Mouse (Mus musculus): ENCODE results near the gene Ctrb1. TPM values are rescaled to one million over a fixed set of nuclear protein-coding genes. Genes with fewer than 3 reads are reported as not detected.

Ctrb1 gene
- polyA plus RNA-seq, 1 experiment from 2014 or later, result not detected

DNA sequence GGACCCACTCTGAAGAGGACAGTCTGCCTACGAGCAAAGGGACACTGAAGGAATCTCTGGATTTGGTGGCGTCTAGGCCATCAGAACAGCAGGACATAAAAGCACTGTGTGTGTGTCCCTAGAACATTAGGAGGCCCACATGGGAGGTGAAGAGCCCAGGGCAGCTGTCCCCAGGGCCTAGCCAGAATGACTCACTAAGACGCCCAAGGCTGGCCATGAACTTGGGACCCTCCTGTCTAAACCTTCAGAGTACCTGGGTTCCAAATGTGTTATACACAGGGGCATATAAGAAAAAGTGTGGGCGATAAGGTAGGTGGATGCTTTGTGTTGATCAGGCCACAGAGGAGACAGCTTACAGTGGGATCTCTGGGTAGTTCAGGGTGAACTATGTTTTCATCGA, 9.9 kb upstream of the Ctrb1 start:
- no peak overlapping the region for H3K27ac ChIP-seq
- 89% methylated on average over 5 of the region's 5 CpGs for WGBS
- no peak overlapping the region for H3K4me3 ChIP-seq
- ATAC-seq (ENCODE audit: low FRiP score), result no peak
- no peak overlapping the region for H3K4me2 ChIP-seq (replicated peaks)
- no peaks in the 10 kb centered on the region for H3K4me1 ChIP-seq
- H3K9ac ChIP-seq, result no peak overlapping the region
- no peaks in the 10 kb centered on the region for H3K27me3 ChIP-seq
- H3K36me3 ChIP-seq, result no peaks in the 10 kb centered on the region
- no peaks in the 10 kb centered on the region for H3K9me3 ChIP-seq (replicated peaks)

GRCm38 (mm10) chr8:111700201-111700600, 9.4 kb upstream of the Ctrb1 start:
- no peak for ATAC-seq (ENCODE audit: low FRiP score)
- no peaks in the 10 kb centered on the region for H3K9me3 ChIP-seq (replicated peaks)
- 80% methylated on average over 3 of the region's 3 CpGs for WGBS

GRCm38 (mm10) chr8:111699035-111699434, 8.2 kb upstream of the Ctrb1 start:
- H3K27ac ChIP-seq, result no peak overlapping the region

More at GRCm38 (mm10) chr8:111700201-111700600, 9.4 kb upstream of the Ctrb1 start:
- no peak overlapping the region for H3K4me3 ChIP-seq
- H3K27me3 ChIP-seq, result no peaks in the 10 kb centered on the region
- no peak overlapping the region for H3K9ac ChIP-seq
- no peaks in the 10 kb centered on the region for H3K36me3 ChIP-seq
- no peaks in the 10 kb centered on the region for H3K4me1 ChIP-seq
- H3K4me2 ChIP-seq (replicated peaks), result no peak overlapping the region
- H3K27ac ChIP-seq, result no peak overlapping the region

DNA sequence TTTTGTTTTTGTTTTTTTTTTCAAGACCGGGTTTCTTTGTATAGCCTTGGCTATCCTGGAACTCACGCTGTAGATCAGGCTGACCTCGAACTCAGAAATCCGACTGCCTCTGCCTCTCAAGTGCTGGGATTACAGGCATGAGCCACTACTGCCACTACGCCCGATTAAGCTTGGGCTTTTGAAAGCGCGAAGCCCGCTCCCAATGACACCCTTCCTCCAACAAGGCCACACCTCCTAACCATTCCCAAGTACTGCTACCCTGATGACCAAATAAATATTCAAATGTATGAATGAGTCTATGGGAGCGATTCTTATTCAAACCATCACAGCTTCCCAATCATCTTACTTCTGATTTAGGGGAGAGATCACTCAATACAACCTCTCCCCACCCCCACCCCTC, 6.8 kb upstream of the Ctrb1 start:
- H3K9me3 ChIP-seq (replicated peaks), result no peaks in the 10 kb centered on the region
- no peak overlapping the region for H3K9ac ChIP-seq
- ATAC-seq (ENCODE audit: low FRiP score), result no peak
- no peaks in the 10 kb centered on the region for H3K4me1 ChIP-seq
- no peaks in the 10 kb centered on the region for H3K36me3 ChIP-seq
- H3K27ac ChIP-seq, result no peak overlapping the region
- WGBS, result 81% methylated on average over 10 of the region's 10 CpGs
- H3K4me3 ChIP-seq, result no peak overlapping the region
- no peaks in the 10 kb centered on the region for H3K27me3 ChIP-seq
- no peak overlapping the region for H3K4me2 ChIP-seq (replicated peaks)

More at GRCm38 (mm10) chr8:111699035-111699434, 8.2 kb upstream of the Ctrb1 start:
- H3K36me3 ChIP-seq, result no peaks in the 10 kb centered on the region
- H3K9ac ChIP-seq, result no peak overlapping the region
- no peaks in the 10 kb centered on the region for H3K9me3 ChIP-seq (replicated peaks)
- H3K4me2 ChIP-seq (replicated peaks), result no peak overlapping the region
- WGBS, result 32% methylated on average over 1 of the region's 1 CpGs
- ATAC-seq (ENCODE audit: low FRiP score), result no peak
- no peaks in the 10 kb centered on the region for H3K27me3 ChIP-seq
- H3K4me1 ChIP-seq, result no peaks in the 10 kb centered on the region
- no peak overlapping the region for H3K4me3 ChIP-seq

- Histone ChIP-seq H3K27ac (no peak overlapping the region), H3K36me3 (no peaks in the 10 kb centered on the region), H3K4me3 (no peak overlapping the region), H3K4me2 (replicated peaks) (no peak overlapping the region), H3K9me3 (replicated peaks) (no peaks in the 10 kb centered on the region), H3K4me1 (no peaks in the 10 kb centered on the region), H3K9ac (no peak overlapping the region), H3K27me3 (no peaks in the 10 kb centered on the region)
- 81% methylated on average over 7 of the region's 7 CpGs for WGBS
- no peak for ATAC-seq (ENCODE audit: low FRiP score)
Measured at GRCm38 (mm10) chr8:111695441-111695840, 4.6 kb upstream of the Ctrb1 start.

DNA sequence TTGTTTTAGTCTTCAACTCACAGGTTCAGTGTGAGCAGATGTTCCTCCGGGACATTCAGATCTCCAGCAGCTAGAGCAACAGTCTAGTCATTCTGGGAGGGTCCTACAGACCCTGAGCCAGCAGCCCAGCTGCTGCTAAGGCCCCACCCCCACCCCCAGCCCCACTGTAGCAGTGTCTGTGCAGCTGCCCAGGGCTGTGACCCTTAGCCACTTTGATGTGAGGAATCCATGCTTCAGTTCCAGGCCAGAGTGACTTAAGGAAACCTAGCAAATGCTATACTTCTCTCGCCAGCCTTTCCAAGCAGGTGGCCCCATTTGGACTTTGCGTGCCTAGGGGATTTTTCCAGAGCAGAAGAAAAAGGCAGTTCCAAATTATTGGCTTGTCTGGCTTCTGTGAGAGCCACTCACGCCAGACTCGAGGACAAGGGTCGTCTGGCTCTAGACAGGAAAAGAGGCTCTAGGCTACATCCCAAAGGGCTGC, 2.5 kb upstream of the Ctrb1 start:
- H3K36me3 ChIP-seq, result no peaks in the 10 kb centered on the region
- no peak for ATAC-seq (ENCODE audit: low FRiP score)
- H3K4me1 ChIP-seq, result no peaks in the 10 kb centered on the region
- no peaks in the 10 kb centered on the region for H3K9me3 ChIP-seq (replicated peaks)
- 64% methylated on average over 6 of the region's 6 CpGs for WGBS
- no peak overlapping the region for H3K4me2 ChIP-seq (replicated peaks)
- no peak overlapping the region for H3K9ac ChIP-seq
- no peak overlapping the region for H3K4me3 ChIP-seq
- no peak overlapping the region for H3K27ac ChIP-seq
- no peaks in the 10 kb centered on the region for H3K27me3 ChIP-seq

GRCm38 (mm10) chr8:111686881-111687280, 3.9 kb downstream of the Ctrb1 start:
- H3K27me3 ChIP-seq, result no peaks in the 10 kb centered on the region
- H3K4me2 ChIP-seq (replicated peaks), result no peak overlapping the region
- H3K36me3 ChIP-seq, result no peaks in the 10 kb centered on the region
- WGBS, result 82% methylated on average over 13 of the region's 13 CpGs
- no peak overlapping the region for H3K4me3 ChIP-seq
- H3K9me3 ChIP-seq (replicated peaks), result no peaks in the 10 kb centered on the region
- no peak for ATAC-seq (ENCODE audit: low FRiP score)
- no peaks in the 10 kb centered on the region for H3K4me1 ChIP-seq
- no peak overlapping the region for H3K27ac ChIP-seq
- no peak overlapping the region for H3K9ac ChIP-seq

GRCm38 (mm10) chr8:111682521-111682920, 8.3 kb downstream of the Ctrb1 start:
- Histone ChIP-seq H3K9me3 (replicated peaks) (no peaks in the 10 kb centered on the region), H3K9ac (no peak overlapping the region), H3K4me2 (replicated peaks) (no peak overlapping the region), H3K27me3 (no peaks in the 10 kb centered on the region), H3K4me3 (no peak overlapping the region), H3K36me3 (no peaks in the 10 kb centered on the region), H3K27ac (no peak overlapping the region), H3K4me1 (no peaks in the 10 kb centered on the region)
- WGBS, result 33% methylated on average over 9 of the region's 9 CpGs
- ATAC-seq (ENCODE audit: low FRiP score), result no peak

DNA sequence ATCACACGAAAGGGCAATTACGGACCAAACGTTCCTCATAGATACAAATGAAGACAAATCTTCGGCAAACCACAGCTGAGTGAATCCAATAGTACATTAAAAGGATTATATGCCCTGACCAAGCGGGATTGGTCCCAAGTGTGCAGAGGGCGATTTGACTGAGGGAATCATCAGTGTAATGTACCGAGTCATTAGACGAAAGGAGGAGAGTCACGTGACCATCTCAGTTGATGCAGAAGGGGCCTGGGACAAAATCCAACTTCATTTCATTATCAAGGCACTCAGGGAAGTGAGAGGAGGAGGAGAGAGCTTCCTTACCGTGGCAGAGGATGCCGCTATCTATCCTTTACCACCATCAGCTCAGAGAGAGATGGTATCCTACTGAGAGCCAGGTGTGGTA, 9.7 kb downstream of the Ctrb1 start:
- ATAC-seq (ENCODE audit: low FRiP score), result peak; percentile 35; the same call in 1 of the 2 replicates
- no peak overlapping the region for H3K9ac ChIP-seq
- H3K4me3 ChIP-seq, result no peak overlapping the region
- H3K9me3 ChIP-seq (replicated peaks), result peaks cover 5% of the 10 kb centered on the region
- H3K4me1 ChIP-seq, result no peaks in the 10 kb centered on the region
- WGBS, result 64% methylated on average over 11 of the region's 11 CpGs
- no peaks in the 10 kb centered on the region for H3K27me3 ChIP-seq
- no peak overlapping the region for H3K27ac ChIP-seq
- H3K4me2 ChIP-seq (replicated peaks), result no peak overlapping the region
- H3K36me3 ChIP-seq, result no peaks in the 10 kb centered on the region

GRCm38 (mm10) chr8:111680423-111681028, 10.3 kb downstream of the Ctrb1 start:
- Histone ChIP-seq H3K9me3 (replicated peaks) (peaks cover 6% of the 10 kb centered on the region), H3K4me2 (replicated peaks) (no peak overlapping the region), H3K27ac (no peak overlapping the region), H3K9ac (no peak overlapping the region), H3K4me1 (no peaks in the 10 kb centered on the region), H3K27me3 (no peaks in the 10 kb centered on the region), H3K4me3 (no peak overlapping the region), H3K36me3 (no peaks in the 10 kb centered on the region)
- 47% methylated on average over 17 of the region's 17 CpGs for WGBS
- peak; percentile 22; the same call in 1 of the 2 replicates for ATAC-seq (ENCODE audit: low FRiP score)

GRCm38 (mm10) chr8:111678848-111679247, 12.0 kb downstream of the Ctrb1 start:
- H3K27me3 ChIP-seq, result no peaks in the 10 kb centered on the region
- H3K4me2 ChIP-seq (replicated peaks), result no peak overlapping the region
- H3K4me3 ChIP-seq, result no peak overlapping the region
- H3K4me1 ChIP-seq, result no peaks in the 10 kb centered on the region
- H3K9me3 ChIP-seq (replicated peaks), result peaks cover 6% of the 10 kb centered on the region
- H3K9ac ChIP-seq, result no peak overlapping the region
- whole genome bisulfite sequencing, result 87% methylated on average over 7 of the region's 7 CpGs
- no peak overlapping the region for H3K27ac ChIP-seq
- no peak for ATAC-seq (ENCODE audit: low FRiP score)
- no peaks in the 10 kb centered on the region for H3K36me3 ChIP-seq

- Histone ChIP-seq H3K9ac (no peak overlapping the region), H3K9me3 (replicated peaks) (peaks cover 6% of the 10 kb centered on the region), H3K4me2 (replicated peaks) (no peak overlapping the region), H3K4me3 (no peak overlapping the region), H3K4me1 (no peaks in the 10 kb centered on the region), H3K27me3 (no peaks in the 10 kb centered on the region), H3K36me3 (no peaks in the 10 kb centered on the region), H3K27ac (no peak overlapping the region)
- no peak for ATAC-seq (ENCODE audit: low FRiP score)
- 25% methylated on average over 3 of the region's 3 CpGs for WGBS
Measured at GRCm38 (mm10) chr8:111678111-111678510, 12.7 kb downstream of the Ctrb1 start.

DNA sequence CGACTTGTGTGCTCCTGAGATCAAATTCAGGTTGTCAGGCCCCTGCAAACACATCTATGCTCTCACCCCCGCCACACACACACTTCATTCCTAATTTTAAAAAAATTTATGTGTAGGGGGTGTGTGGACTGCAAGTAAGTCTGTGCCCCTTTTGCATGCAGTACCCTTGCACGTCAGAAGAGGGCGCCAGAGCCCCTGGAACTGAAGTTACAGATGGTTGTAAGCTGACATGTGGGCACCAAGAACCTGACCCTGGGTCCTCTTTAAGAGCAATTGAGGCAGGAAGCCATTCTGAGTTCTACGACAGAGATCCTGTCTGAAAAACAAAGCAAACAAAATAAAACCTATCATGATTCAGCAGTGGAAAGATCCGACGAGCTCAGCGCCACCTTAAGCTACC, 14.6 kb downstream of the Ctrb1 start:
- Histone ChIP-seq H3K4me2 (replicated peaks) (no peak overlapping the region), H3K9me3 (replicated peaks) (peaks cover 6% of the 10 kb centered on the region), H3K27ac (no peak overlapping the region), H3K4me1 (no peaks in the 10 kb centered on the region), H3K27me3 (no peaks in the 10 kb centered on the region), H3K4me3 (no peak overlapping the region), H3K36me3 (peaks cover 10% of the 10 kb centered on the region), H3K9ac (no peak overlapping the region)
- WGBS, result 81% methylated on average over 8 of the region's 8 CpGs
- ATAC-seq (ENCODE audit: low FRiP score), result no peak
